Mouse (Mus musculus): ENCODE results near the gene Tars.
A peak's percentile ranks its signal among the peaks of the same experiment; 100 is the strongest.

GRCm38 (mm10) chr15:11406769-11407168, 7.3 kb upstream of the Tars start:
- TF ChIP-seq CTCF (conservative IDR thresholded peaks at IDR 0.05; ENCODE audit: low read length) (peak; percentile 83), POU5F1 (IDR thresholded peaks at IDR 0.05; ENCODE audit: borderline replicate concordance, low read length) (no peak), NANOG (IDR thresholded peaks at IDR 0.05; ENCODE audit: borderline replicate concordance, low read length) (no peak)
